Mouse (Mus musculus) mouse trophoblast stem cell (cell line): Measurements from ENCODE around the gene Gm20906.
"Not testable (repeated sequence)": the region's sequence is repeated elsewhere in the genome, so short reads cannot be mapped to it uniquely, and the experiment has no call there.

Experiments
- in situ Hi-C, 2 experiments: fragments of 300-500 bp; cut with MseI, MboI; formaldehyde crosslinking; loops; 2 replicates in 1 of 2; 3 replicates in 1 of 2; pipeline ENCODE4 v1.15.1; 2025

Gene Gm20906

GRCm38 (mm10) chrY:87550666-87551065 is at the start of gene Gm20906:
Gene Gm20906 (plus strand): TSS chrY:87550966.
- in situ Hi-C loops = not testable (repeated sequence)
